Mouse (Mus musculus): ENCODE data around the gene Spats1. TPM values are rescaled to one million over a fixed set of nuclear protein-coding genes. Genes with fewer than 3 reads are reported as not detected.
A peak's percentile ranks its signal among the peaks of the same experiment; 100 is the strongest.
"Not testable (repeated sequence)": the region's sequence is repeated elsewhere in the genome, so short reads cannot be mapped to it uniquely, and the experiment has no call there.

Spats1 gene
- total RNA-seq, 2 experiments from 2014 or later, result 0.22 to 0.65 TPM

DNA sequence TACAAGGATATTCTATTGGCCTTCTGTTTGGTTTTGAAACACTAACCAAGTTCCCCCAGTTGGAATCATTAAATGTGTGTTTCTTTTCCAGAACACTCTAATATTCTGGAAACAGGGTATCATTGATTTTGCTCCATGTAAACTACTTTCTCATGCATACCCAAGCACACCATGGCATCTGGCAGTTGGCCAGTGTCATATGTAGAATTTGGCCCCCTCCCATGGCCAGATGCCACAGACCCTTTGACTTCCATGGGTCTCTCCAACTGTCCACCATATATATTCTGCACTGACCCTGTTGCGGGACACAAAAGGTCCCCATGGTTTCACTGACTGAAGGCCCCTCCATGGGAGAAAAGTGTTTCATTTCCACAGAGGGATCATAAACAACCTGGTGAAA, 22.9 kb downstream of the Spats1 start:
- DNase-seq, result no peak
- intact Hi-C loops (cut with DNase I), result no loop called here

DNA sequence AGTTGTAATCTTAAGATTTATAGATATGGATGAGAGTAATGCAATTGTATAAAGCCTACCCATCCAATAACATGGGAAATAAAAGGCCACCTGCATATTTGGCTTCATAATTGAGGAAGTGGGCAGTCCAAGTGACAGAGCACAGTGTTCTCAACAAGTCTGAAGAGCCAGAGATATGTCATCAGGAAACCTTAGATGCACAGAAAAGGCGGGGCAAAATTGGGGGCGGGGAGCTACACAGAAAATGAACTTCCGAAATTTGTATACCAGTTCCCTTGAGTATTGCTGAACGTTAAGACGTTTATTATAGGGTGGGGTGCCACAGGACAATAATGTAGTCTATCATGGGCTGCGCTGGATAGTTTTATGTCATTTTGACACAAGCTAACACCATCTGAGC, 25.1 kb downstream of the Spats1 start:
- no peak for DNase-seq
- intact Hi-C loops (cut with DNase I), result no loop called here

DNA sequence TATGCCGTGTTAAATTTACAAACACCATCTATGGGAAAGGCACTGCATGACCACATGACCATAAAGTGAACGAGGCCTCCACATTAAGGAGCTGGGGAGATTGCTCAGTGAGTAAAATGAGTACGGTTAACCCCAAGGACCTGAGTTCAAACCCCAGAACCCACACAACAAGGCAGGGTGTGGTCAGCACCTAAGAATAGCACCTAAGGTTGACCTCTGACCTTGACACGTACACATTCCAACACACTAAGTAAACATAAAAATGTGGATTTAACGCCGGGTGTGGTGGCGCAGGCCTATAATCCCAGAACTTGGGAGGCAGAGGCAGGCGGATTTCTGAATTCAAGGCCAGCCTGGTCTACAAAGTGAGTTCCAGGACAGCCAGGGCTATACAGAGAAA, 25.6 kb downstream of the Spats1 start:
- no peak for DNase-seq
- intact Hi-C loops (cut with DNase I), result no loop called here

DNA sequence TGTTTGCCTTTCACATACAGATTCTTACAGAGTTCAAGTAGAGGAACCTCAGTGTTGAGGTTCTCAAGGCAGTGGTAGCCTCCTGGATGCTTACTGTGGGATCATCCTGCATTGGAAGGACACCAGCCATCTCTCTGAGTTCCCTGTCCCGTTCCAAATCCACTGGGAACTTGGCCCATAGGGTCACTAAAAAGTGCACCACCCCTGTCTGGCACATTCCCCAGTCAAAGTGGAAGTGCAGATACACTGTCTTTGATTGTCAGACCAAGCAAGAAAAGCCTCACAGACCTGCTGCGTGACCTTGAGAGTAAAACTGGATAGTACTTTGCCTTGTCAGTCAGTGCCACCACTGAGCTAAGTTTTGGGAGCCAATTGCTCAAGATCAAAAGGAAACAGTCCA, 28.2 kb downstream of the Spats1 start:
- intact Hi-C loops (cut with DNase I), result no loop called here
- DNase-seq, result peak; percentile 55 to 65

DNA sequence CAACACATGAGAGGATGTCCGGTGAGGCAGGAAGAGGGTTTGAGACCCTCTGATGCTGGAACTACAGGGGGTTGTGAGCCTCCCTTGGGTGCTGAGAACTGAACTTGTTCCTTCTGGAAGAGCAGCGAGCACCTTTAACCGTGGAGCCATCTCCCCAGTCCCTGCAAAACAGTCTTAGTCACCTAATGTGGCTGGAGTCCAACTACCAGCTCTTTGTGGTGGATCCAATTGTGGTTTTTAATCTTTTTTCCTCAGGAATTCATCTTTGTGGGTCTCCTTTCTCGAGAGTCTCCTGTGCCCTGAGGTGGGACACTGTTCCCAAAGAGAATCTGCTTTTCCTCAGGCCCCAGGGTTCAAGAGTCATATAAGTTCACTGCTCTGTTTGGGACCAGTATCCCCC, 29.3 kb downstream of the Spats1 start:
- intact Hi-C loops (cut with DNase I), result no loop called here
- DNase-seq, result no peak

DNA sequence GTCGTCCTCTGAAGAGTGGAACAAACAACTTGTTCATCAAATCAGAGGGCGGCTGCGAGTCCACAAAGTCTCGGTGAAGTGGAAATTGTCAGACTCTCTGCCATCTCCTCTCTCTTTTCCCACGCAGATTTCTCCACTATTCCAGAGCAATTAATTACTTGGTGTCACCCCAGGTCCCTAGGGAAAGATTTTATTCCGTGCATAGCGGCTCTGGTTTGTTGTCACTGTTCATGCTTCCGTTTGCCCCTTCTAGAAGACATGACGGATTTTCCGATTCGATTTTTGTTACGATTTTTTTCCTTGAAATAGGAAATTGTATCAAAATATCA, 41.0 kb downstream of the Spats1 start:
- no peak for DNase-seq
- intact Hi-C loops (cut with DNase I), result no loop called here

DNA sequence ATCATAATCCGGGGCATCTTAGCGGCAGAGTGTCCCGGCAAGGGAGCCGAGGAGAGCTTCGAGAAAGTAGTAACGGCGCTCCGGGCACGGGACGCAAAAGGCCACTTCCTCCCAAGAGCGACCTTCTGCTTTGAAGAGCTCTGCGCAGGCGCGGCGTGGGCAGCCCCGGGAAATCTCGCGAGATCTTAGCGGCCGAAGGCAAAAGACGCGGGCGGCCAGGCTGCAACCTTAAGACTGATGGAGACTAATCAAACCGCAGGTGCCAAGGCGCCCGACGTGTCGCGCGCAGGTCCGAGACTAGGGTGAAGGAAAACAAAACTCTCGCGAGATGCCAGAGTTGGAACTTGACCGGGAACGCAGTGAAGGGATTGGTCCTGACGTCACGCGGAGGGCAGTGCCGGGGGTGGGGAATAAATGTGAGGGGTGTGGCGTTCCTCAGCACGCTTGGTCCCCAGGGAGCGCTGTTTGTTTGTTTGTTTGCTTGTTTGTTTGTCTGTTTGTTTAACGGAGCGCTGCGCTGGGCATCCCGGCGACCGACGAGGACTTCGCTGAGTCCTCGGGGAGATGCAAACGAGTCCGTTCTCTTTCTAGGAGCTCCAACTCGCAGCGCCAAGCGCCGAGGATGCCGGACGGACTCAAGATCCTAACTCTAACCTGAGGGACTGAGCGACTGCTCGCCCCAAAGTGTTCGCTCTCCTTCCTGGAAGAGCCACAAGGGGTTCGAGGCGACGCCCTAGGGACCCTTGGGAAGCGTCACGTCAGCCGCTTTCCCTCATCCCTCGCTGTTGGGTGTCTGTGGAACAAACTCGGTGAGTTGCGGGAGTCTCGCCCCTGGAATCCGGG, 41.6 kb downstream of the Spats1 start, which contains the start of gene Cdc5l:
TSS of gene Cdc5l (minus strand) at position 319 of the 843 bp plus-strand sequence.
- intact Hi-C loops (cut with DNase I), result no loop called here
- peak; percentile 98 to 99 for DNase-seq

DNA sequence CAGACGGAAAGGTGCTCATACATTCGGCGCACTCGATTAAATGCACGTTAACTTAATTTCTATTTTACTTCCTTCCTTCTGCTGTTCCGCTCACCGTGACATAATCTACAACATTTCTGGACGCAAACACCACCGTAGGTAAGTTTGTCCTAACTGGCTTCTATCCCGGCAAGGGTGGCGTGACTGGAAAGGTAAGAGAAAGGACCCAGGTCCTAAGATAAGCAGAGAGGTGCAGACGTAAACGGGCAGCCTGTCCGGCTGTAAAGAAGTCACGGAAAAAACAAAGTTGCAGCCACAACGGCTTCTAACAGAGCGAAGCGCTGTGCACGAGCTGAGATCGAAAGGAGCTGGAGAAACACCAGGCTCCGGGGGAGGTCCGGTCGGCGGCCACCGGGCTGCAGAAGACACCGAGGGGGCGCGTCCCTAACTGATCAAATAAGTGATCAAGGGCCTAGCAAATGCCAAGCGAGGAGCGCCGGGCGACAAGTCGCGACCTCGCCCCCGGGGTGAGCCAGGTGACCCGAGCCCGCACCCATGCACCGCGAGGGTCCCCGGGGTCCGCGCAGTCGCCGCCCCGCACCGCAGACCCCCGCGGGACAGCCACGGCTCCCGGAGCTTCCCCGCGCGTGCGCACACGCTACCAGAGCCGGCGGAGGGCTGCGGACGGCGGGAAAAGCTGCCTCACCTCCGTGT, 42.4 kb downstream of the Spats1 start:
- no peak for DNase-seq
- intact Hi-C loops (cut with DNase I), result no loop called here

DNA sequence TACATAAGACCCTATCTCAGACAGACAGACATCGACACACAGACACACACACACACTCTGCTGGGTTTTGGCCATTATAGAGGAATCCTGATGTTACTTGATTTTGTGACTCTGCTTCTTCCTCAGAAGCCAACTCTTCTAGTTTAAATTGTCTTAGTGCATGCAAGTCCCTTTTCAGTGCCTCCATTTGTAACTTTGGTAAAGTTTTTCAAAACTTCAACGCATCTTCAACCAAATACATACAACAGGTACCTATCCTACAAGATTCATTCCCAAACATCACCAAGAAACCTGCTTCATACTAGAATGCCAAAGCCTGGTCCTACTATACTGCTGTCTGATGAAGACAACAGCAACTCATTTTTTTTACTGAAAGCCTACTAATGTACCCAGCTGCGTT, 43.2 kb downstream of the Spats1 start:
- DNase-seq, result no peak
- intact Hi-C loops (cut with DNase I), result no loop called here

DNA sequence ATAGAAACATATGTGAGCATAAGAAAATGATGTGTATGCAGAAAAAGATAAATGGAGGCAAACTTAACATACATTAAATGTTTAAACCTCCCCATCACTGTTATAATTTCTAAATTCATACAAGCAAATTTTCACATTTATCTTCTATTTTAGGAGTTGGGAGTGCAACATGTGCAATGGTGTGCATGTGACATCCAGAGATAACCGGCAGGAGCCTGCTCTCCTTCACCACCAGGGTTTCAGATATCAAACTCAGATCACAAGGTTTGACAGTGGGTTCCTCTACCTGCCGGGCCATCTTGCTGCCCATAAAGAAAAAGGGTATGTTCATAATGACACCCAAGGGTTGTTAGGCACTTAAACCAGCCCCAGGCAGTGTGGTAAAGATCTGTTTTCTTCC, 57.8 kb downstream of the Spats1 start:
- DNase-seq, result no peak
- intact Hi-C loops (cut with DNase I), result no loop called here

DNA sequence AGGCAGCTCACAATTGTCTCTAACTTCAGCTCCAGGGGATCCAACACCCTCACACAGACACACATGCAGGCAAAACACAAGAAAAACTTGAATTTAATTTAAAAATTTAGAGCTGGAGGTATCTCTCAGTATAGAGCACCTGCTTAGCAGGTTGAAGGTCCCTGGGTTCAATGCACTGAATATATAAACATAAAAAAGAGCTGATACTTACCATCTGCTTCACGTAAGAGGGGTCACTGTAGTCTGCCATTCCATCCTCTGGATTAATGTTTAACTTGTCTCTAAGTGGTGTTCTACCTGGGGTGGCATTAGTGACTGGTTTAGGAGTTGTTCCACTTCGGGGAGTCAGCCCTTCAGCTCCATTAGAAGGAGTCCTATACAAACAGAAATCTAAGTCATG, 63.6 kb downstream of the Spats1 start:
- intact Hi-C loops (cut with DNase I); DNase-seq: not testable (repeated sequence)

DNA sequence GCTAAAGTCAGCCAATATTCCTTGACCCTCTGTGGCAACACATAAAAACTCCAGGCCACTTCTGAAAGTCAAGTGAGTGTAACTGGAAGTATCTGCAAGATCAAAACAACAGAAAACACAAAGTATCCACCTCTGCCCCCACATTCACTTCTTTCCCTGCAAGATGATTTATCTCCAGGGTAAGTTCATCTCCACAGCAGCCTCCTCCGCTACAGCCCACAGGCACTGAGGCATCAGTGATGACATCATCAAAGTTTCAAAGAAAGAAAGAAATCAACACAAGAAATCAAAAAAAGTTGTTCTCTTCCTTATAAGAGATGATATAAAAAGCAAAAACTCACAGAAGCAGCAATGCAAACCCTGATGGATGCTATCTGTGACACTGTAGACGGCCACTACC, 66.5 kb downstream of the Spats1 start:
- no peak for DNase-seq
- intact Hi-C loops (cut with DNase I), result no loop called here

DNA sequence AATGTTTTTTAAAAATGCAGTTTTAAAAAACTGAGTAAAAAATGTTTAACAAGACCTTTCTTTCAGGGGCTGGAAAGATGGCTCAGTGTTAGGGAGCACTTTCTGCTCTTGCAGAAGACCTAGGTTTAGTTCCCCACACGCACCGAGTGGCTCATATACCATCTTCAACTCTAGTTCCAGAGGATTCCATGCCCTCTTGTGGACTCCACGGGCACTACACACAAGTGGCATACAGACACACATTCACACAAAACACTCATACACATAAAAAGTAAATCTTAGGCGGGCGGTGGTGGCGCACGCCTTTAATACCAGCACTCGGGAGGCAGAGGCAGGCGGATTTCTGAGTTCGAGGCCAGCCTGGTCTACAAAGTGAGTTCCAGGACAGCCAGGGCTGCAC, 68.9 kb downstream of the Spats1 start:
- intact Hi-C loops (cut with DNase I), result no loop called here
- no peak for DNase-seq

DNA sequence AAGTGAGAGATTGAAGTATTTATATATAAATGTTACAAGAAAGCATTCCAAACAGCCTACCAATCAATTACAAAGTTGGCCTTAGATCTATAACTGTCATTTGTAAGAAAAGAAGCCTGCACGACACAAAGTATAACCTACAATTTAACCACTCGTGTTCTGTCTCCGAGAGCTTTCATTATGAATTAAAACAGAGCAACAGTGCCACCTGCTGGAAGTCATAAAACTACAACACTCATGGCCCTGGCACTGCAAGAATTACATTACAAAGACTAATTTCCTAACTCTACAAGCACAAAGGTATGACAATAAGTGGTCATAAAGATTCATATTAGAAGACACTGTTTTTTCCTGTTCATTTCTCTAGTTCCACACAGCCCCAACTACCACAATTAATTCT, 72.0 kb downstream of the Spats1 start:
- peak; percentile 66 to 76 for DNase-seq
- intact Hi-C loops (cut with DNase I), result no loop called here

DNA sequence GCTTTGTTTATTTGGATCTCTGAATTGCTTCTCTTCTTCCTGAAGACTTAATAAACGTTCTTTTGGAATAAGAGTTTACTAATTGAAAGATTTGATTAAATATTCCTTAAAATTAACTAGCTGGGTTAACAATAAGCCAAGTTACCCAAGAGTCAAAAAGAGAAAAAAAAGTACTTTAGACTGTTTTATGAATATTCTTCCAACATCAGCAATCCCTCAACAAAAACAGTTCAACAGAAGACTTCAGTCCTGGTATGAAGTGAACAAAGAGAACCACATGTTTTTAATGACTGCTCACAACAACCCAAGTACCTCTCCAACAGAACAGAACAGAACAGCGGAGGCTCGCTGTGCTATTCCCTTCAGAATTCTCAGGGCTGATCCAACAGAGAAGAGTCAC, 72.6 kb downstream of the Spats1 start:
- intact Hi-C loops (cut with DNase I), result no loop called here
- no peak for DNase-seq

DNA sequence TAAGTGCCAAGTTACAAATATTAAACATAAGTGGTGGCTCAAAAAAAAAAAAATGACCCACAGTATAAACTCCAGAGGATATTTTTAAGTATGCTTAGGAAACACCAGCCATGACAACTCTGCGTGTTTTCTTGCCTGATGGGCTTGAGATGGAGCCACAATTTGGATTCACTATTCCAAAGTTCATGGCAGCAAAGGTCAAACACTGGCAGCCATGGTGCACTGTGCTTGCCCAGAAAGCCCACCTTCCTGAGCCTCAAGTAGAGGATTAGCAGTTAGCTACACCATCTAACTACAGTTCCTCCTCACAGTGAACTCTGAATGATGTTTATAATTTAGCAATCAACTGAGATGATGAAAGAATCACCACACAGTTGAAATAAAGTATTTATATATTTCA, 73.1 kb downstream of the Spats1 start:
- intact Hi-C loops (cut with DNase I), result no loop called here
- DNase-seq, result no peak

DNA sequence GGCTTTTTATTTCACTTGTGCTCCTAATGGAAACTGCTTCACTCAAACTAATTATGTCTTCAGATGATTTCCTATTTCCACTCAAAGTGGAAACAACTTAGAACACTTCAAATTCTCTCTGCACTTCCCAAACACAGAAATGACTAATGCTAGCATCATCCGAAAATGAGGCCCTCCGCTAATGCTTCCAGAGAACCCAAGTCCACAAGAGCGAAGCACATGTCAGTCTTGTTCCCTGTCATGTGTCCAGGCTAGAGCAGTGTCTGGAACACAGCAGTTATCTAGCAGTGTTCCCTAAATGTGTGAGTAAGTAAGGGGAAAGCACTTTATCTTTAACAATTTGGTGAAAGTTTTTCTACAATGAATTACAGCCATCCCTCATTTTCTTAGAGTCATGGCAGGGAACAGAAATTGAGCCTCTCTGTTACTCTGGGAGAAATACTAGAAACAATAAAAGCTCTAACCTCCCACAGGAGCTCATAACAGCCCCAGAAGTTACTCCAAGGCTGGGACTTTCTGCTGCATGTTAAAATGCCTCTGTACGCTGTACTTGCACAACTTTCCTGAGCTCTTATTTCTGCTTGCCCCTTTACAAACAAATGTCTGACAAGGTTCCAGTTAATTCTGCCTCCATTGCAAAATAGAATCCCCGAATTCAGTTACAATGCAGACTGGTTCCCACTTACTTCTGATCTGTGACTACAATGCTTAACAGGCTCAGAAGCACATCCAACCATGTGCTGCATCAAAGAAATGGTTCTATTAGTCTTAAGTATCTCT, 73.9 kb downstream of the Spats1 start:
- DNase-seq, result no peak
- intact Hi-C loops (cut with DNase I), result no loop called here

DNA sequence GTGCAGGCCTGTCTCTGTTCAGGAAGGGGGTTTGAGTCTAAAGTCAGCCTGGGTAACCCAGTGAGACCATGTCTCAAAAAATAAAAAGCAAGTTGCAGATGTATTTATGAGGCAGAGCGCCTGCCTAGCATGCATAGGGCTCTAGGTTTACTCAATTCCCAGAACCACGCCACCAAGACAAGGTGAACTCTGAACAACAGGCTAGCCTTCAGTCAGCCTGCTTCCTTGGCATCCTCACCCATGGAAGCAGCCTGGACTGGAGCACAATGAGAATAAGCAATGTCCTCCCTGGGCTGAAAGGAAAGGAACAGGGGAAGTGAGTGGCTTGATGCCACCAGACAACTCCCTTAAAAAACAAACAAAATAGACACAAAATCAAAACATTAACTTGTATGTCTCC, 77.2 kb downstream of the Spats1 start:
- no peak for DNase-seq
- intact Hi-C loops (cut with DNase I), result no loop called here

DNA sequence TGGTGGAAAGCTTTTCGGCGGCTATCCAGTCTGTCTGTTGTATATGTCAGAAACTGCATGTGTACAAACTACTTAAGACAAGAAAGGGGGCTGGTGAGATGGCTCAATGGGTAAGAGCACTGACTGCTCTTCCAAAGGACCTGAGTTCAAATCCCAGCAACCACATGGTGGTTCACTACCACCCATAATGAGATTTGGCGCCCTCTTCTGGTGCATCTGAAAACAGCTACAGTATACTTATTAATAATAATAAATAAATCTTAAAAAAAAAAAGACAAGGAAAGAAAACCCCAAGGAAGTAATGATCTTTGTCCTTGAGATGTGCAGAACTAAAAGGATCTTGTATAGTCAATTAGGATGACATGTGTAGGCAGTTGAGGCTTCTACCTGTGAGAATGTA, 77.7 kb downstream of the Spats1 start:
- no peak for DNase-seq
- intact Hi-C loops (cut with DNase I), result no loop called here

DNA sequence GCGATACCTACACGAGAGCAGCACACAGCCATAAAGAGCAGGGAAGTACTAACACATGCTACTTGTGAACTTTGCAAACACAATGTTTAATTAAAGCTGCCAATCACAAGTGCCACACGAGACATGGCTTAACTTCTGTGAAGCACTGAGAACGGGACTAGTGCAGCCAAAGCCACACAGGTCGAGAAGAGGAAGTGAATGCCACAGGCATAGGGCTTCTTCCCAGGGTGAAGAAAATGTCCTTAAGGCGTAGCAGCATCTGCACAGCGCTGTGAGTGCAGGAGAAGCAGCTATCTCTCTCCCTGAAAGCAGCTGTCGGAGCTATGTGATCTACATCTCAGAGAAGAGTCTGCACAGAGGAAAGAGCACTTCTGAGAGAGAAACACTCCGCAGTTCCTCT, 80.6 kb downstream of the Spats1 start:
- no peak for DNase-seq
- intact Hi-C loops (cut with DNase I), result no loop called here

DNA sequence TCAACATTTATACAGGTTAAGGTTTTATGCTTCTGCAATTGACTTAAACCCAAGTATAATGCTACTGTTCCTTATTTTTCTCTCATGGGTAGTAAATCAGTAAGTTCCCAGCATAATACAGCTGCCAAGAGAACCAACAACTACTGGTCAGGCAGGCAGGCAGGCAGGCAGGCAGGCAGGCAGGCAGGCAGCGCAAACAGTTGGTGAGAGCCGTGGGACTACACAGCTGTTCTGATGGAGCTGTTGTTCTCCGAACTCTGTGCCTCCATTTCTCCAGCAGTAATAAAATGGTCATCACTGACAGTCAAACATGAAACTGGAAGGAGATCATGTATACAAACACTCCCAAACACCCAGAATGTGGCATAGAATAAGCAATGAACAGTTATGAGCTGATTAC, 81.5 kb downstream of the Spats1 start:
- intact Hi-C loops (cut with DNase I), result no loop called here
- no peak for DNase-seq

Data from heart, postnatal 10 days (tissue).